Mouse (Mus musculus) lung, postnatal 0 days (tissue): ENCODE results near the gene Slc6a6.

Experiments
- CTCF ChIP-seq: IDR thresholded peaks from 2 replicates; pipeline ENCODE4 v1.5.1; 2016; ENCODE audit warnings: antibody characterized with exemption, mild to moderate bottlenecking
- EP300 ChIP-seq: IDR thresholded peaks from 2 replicates; pipeline ENCODE4 v1.6.1; 2016; ENCODE audit warnings: antibody characterized with exemption, mild to moderate bottlenecking, control low read depth

DNA sequence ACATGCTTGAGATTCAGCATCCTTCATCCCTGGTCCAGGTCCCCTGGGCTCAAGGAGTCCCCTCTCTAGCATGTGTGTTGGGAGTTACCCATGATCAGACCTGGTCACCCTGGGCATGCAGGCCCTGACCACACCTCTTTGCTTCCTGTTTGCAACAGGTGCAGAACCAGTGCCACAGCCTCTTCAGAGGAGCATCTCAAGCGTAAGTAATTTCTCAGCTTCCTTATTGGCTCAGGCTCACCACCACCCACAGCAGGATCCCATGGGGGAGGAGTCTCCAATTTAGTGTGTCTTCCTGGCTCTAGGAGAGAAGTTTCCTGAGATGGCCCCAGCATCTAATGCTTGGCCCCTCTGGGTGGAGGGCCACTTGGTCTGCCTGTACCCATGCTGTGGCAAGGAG lies 15.0 kb downstream of the Slc6a6 start:
- no peak for TF ChIP-seq EP300
- TF ChIP-seq CTCF: no peak
